Mouse (Mus musculus): ENCODE measurements around the gene Stk33. TPM values are rescaled to one million over a fixed set of nuclear protein-coding genes. Genes with fewer than 3 reads are reported as not detected.

Stk33 gene
- total and polyA plus RNA-seq, 2 experiments from 2014 or later = 6.5 to 7.9 TPM

GRCm38 (mm10) chr7:109331722-109332121 lies 107.2 kb downstream of the Stk33 start:
- Histone ChIP-seq H3K9ac (replicated peaks; ENCODE audit: low read length, poor library complexity, severe bottlenecking) (no peak overlapping the region), H3K27ac (ENCODE audit: low read depth, low read length) (no peak overlapping the region), H3K27me3 (ENCODE audit: insufficient read depth, low read length) (no peaks in the 10 kb centered on the region), H3K4me1 (ENCODE audit: insufficient read depth, low read length) (no peaks in the 10 kb centered on the region), H3K4me3 (ENCODE audit: low read depth, low read length) (no peak overlapping the region), H3K9me3 (ENCODE audit: low read length) (no peaks in the 10 kb centered on the region), H3K4me2 (ENCODE audit: low read depth, low read length, poor library complexity, severe bottlenecking) (no peak overlapping the region), H3K36me3 (ENCODE audit: insufficient read depth, low read length) (no peaks in the 10 kb centered on the region)
- ATAC-seq (ENCODE audit: low FRiP score) (no peak), DNase-seq (ENCODE audit: low spot score) (no peak)
- WGBS = 89% methylated on average over 8 of the region's 8 CpGs
- no peak for TF ChIP-seq CTCF (IDR thresholded peaks at IDR 0.05)

- DNase-seq (ENCODE audit: low spot score) (no peak), ATAC-seq (ENCODE audit: low FRiP score) (no peak)
- WGBS = 70% methylated on average over 3 of the region's 3 CpGs
- Histone ChIP-seq H3K4me1 (ENCODE audit: insufficient read depth, low read length) (no peaks in the 10 kb centered on the region), H3K36me3 (ENCODE audit: insufficient read depth, low read length) (no peaks in the 10 kb centered on the region), H3K4me3 (ENCODE audit: low read depth, low read length) (no peak overlapping the region), H3K4me2 (ENCODE audit: low read depth, low read length, poor library complexity, severe bottlenecking) (no peak overlapping the region), H3K9me3 (ENCODE audit: low read length) (no peaks in the 10 kb centered on the region), H3K9ac (replicated peaks; ENCODE audit: low read length, poor library complexity, severe bottlenecking) (no peak overlapping the region), H3K27ac (ENCODE audit: low read depth, low read length) (no peak overlapping the region), H3K27me3 (ENCODE audit: insufficient read depth, low read length) (no peaks in the 10 kb centered on the region)
- TF ChIP-seq CTCF (IDR thresholded peaks at IDR 0.05) = no peak
These were observed 110.1 kb downstream of the Stk33 start for GRCm38 (mm10) chr7:109328772-109329171.

GRCm38 (mm10) chr7:109326813-109327212 lies 112.1 kb downstream of the Stk33 start:
- Histone ChIP-seq H3K4me3 (ENCODE audit: low read depth, low read length) (no peak overlapping the region), H3K27me3 (ENCODE audit: insufficient read depth, low read length) (no peaks in the 10 kb centered on the region), H3K4me2 (ENCODE audit: low read depth, low read length, poor library complexity, severe bottlenecking) (no peak overlapping the region), H3K9me3 (ENCODE audit: low read length) (no peaks in the 10 kb centered on the region), H3K36me3 (ENCODE audit: insufficient read depth, low read length) (no peaks in the 10 kb centered on the region), H3K4me1 (ENCODE audit: insufficient read depth, low read length) (no peaks in the 10 kb centered on the region), H3K27ac (ENCODE audit: low read depth, low read length) (no peak overlapping the region), H3K9ac (replicated peaks; ENCODE audit: low read length, poor library complexity, severe bottlenecking) (no peak overlapping the region)
- DNase-seq (ENCODE audit: low spot score) (peak; percentile 51), ATAC-seq (ENCODE audit: low FRiP score) (no peak)
- 68% methylated on average over 4 of the region's 4 CpGs for WGBS
- TF ChIP-seq CTCF (IDR thresholded peaks at IDR 0.05) = no peak

GRCm38 (mm10) chr7:109325731-109326130 lies 113.2 kb downstream of the Stk33 start:
- H3K9me3 ChIP-seq (ENCODE audit: low read length) = no peaks in the 10 kb centered on the region
- H3K4me1 ChIP-seq (ENCODE audit: insufficient read depth, low read length) = no peaks in the 10 kb centered on the region
- no peak for TF ChIP-seq CTCF (IDR thresholded peaks at IDR 0.05)
- no peak overlapping the region for H3K4me2 ChIP-seq (ENCODE audit: low read depth, low read length, poor library complexity, severe bottlenecking)
- WGBS = 59% methylated on average over 3 of the region's 3 CpGs
- H3K27me3 ChIP-seq (ENCODE audit: insufficient read depth, low read length) = no peaks in the 10 kb centered on the region
- H3K4me3 ChIP-seq (ENCODE audit: low read depth, low read length) = no peak overlapping the region
- H3K9ac ChIP-seq (replicated peaks; ENCODE audit: low read length, poor library complexity, severe bottlenecking) = no peak overlapping the region
- H3K27ac ChIP-seq (ENCODE audit: low read depth, low read length) = no peak overlapping the region
- no peaks in the 10 kb centered on the region for H3K36me3 ChIP-seq (ENCODE audit: insufficient read depth, low read length)
- no peak for DNase-seq (ENCODE audit: low spot score)
- ATAC-seq (ENCODE audit: low FRiP score) = no peak

- Histone ChIP-seq H3K27me3 (ENCODE audit: insufficient read depth, low read length) (no peaks in the 10 kb centered on the region), H3K9ac (replicated peaks; ENCODE audit: low read length, poor library complexity, severe bottlenecking) (no peak overlapping the region), H3K36me3 (ENCODE audit: insufficient read depth, low read length) (no peaks in the 10 kb centered on the region), H3K4me3 (ENCODE audit: low read depth, low read length) (no peak overlapping the region), H3K9me3 (ENCODE audit: low read length) (no peaks in the 10 kb centered on the region), H3K4me2 (ENCODE audit: low read depth, low read length, poor library complexity, severe bottlenecking) (no peak overlapping the region), H3K4me1 (ENCODE audit: insufficient read depth, low read length) (no peaks in the 10 kb centered on the region), H3K27ac (ENCODE audit: low read depth, low read length) (no peak overlapping the region)
- 70% methylated on average over 9 of the region's 9 CpGs for WGBS
- no peak for DNase-seq (ENCODE audit: low spot score)
- no peak for ATAC-seq (ENCODE audit: low FRiP score)
- TF ChIP-seq CTCF (IDR thresholded peaks at IDR 0.05) = no peak
These were observed 113.7 kb downstream of the Stk33 start for GRCm38 (mm10) chr7:109325169-109325568.

- no peak for ATAC-seq (ENCODE audit: low FRiP score)
- WGBS = 62% methylated on average over 2 of the region's 2 CpGs
- no peak for DNase-seq (ENCODE audit: low spot score)
- Histone ChIP-seq H3K9ac (replicated peaks; ENCODE audit: low read length, poor library complexity, severe bottlenecking) (no peak overlapping the region), H3K4me3 (ENCODE audit: low read depth, low read length) (no peak overlapping the region), H3K27me3 (ENCODE audit: insufficient read depth, low read length) (no peaks in the 10 kb centered on the region), H3K4me1 (ENCODE audit: insufficient read depth, low read length) (no peaks in the 10 kb centered on the region), H3K9me3 (ENCODE audit: low read length) (no peaks in the 10 kb centered on the region), H3K27ac (ENCODE audit: low read depth, low read length) (no peak overlapping the region), H3K36me3 (ENCODE audit: insufficient read depth, low read length) (no peaks in the 10 kb centered on the region), H3K4me2 (ENCODE audit: low read depth, low read length, poor library complexity, severe bottlenecking) (no peak overlapping the region)
- no peak for TF ChIP-seq CTCF (IDR thresholded peaks at IDR 0.05)
These were observed 129.4 kb downstream of the Stk33 start for GRCm38 (mm10) chr7:109309506-109309905.
